Mouse (Mus musculus): ENCODE measurements around the gene Flywch1. TPM values are rescaled to one million over a fixed set of nuclear protein-coding genes. Genes with fewer than 3 reads are reported as not detected.
A peak's percentile ranks its signal among the peaks of the same experiment; 100 is the strongest.

Gene Flywch1
- polyA plus RNA-seq (2015; fragmentation: Nextera tagmentation; extraction: Ambion mirVana): 165 and 176 TPM in 2 replicates

DNA sequence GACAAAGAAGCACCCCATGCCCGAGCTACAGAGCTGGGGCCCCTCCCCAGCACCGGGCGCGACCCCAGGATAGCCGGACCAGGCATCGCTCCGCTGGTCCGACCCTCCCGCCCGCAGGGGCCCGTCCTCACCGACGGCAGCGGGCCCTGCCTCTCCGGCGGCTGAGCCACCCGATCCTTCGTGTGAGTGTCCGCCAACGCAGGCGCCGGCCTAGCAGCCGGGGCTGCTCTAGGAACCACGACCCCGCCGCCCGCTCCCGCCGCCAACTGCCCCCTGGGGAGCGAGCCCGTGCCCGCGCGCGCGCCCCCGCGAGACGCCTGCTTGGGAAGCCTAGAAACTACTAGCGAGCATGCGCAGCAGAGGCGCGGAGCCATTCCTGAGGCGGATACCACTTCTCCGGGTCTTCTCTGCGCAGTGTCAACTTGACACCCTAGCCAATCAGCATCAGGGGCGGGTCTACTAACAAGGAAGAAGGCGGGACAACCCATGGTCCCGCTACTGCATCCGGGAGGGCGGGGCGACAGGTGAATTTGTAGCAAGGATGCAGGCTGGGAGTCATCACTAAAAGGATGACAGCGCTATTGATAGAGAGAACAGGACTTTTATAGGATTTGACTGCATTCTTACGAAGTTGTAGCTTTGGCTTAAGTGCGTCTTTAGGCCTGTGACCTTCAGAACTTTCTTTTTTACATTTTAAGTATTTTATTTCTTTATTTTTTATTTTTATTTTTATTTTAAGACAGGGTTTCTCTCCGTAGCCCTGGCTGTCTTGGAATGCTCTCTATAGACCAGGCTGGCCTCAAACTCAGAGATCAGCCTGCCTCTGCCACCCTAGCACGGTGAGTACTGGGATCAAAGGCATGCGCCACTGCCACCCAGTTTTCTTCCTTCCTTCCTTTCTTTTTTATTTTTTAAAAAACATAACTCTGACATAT, at the start of gene Flywch1:
Gene Flywch1, minus strand, starts transcription at position 319 of the 935 bp plus-strand sequence.
- H3K4me1 ChIP-seq: peaks cover 27% of the 10 kb centered on the region
- WGBS: 4% methylated on average over 42 of the region's 58 CpGs

GRCm38 (mm10) chr17:23820731-23821130, 49.3 kb upstream of the Flywch1 start:
- ATAC-seq: no peak
- no peak overlapping the region for H3K4me2 ChIP-seq
- H3K4me1 ChIP-seq: no peaks in the 10 kb centered on the region
- H3K27ac ChIP-seq: no peak overlapping the region
- H3K9ac ChIP-seq: no peak overlapping the region
- H3K36me3 ChIP-seq (ENCODE audit: poor library complexity, severe bottlenecking): peaks cover 100% of the 10 kb centered on the region
- no peak overlapping the region for H3K4me3 ChIP-seq
- WGBS: 97% methylated on average over 5 of the region's 5 CpGs
- H3K9me3 ChIP-seq (replicated peaks): peaks cover 20% of the 10 kb centered on the region
- no peaks in the 10 kb centered on the region for H3K27me3 ChIP-seq

More for the DNA sequence above, at the start of gene Flywch1:
- peaks cover 12% of the 10 kb centered on the region for H3K36me3 ChIP-seq (ENCODE audit: poor library complexity, severe bottlenecking)
- no peaks in the 10 kb centered on the region for H3K9me3 ChIP-seq (replicated peaks)
- peak within 1 kb of the TSS; percentile 71 for H3K4me2 ChIP-seq
- ATAC-seq: peak; percentile 99
- H3K9ac ChIP-seq: peak within 1 kb of the TSS; percentile 98
- H3K4me3 ChIP-seq: peak within 1 kb of the TSS; percentile 93
- peak within 1 kb of the TSS; percentile 86 for H3K27ac ChIP-seq
- no peaks in the 10 kb centered on the region for H3K27me3 ChIP-seq

GRCm38 (mm10) chr17:23819235-23819634, 47.8 kb upstream of the Flywch1 start:
- no peak overlapping the region for H3K27ac ChIP-seq
- no peaks in the 10 kb centered on the region for H3K4me1 ChIP-seq
- H3K9ac ChIP-seq: no peak overlapping the region
- H3K9me3 ChIP-seq (replicated peaks): peaks cover 22% of the 10 kb centered on the region
- WGBS: 98% methylated on average over 25 of the region's 25 CpGs
- H3K27me3 ChIP-seq: no peaks in the 10 kb centered on the region
- H3K4me3 ChIP-seq: no peak overlapping the region
- H3K4me2 ChIP-seq: no peak overlapping the region
- ATAC-seq: no peak
- peaks cover 100% of the 10 kb centered on the region for H3K36me3 ChIP-seq (ENCODE audit: poor library complexity, severe bottlenecking)

DNA sequence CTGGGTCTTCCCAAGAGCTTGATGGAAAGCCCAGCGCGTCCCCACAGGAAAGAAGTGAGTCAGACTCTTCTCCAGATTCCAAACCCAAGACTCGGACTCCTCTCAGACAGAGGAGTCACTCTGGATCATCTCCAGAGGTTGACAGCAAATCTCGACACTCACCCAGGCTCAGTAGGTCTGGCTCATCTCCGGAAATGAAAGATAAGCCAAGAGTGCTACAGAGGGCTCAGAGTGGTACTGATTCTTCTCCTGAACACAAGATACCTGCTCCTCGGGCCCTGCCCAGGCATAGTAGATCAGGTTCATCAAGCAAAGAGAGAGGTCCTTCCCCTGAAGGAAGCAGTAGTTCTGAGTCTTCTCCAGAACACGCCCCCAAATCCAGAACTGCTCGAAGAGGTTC, 47.2 kb upstream of the Flywch1 start:
- ATAC-seq: no peak
- H3K4me3 ChIP-seq: no peak overlapping the region
- no peaks in the 10 kb centered on the region for H3K4me1 ChIP-seq
- H3K27ac ChIP-seq: no peak overlapping the region
- H3K36me3 ChIP-seq (ENCODE audit: poor library complexity, severe bottlenecking): peaks cover 100% of the 10 kb centered on the region
- no peaks in the 10 kb centered on the region for H3K27me3 ChIP-seq
- 97% methylated on average over 8 of the region's 8 CpGs for WGBS
- peaks cover 22% of the 10 kb centered on the region for H3K9me3 ChIP-seq (replicated peaks)
- no peak overlapping the region for H3K4me2 ChIP-seq
- no peak overlapping the region for H3K9ac ChIP-seq

DNA sequence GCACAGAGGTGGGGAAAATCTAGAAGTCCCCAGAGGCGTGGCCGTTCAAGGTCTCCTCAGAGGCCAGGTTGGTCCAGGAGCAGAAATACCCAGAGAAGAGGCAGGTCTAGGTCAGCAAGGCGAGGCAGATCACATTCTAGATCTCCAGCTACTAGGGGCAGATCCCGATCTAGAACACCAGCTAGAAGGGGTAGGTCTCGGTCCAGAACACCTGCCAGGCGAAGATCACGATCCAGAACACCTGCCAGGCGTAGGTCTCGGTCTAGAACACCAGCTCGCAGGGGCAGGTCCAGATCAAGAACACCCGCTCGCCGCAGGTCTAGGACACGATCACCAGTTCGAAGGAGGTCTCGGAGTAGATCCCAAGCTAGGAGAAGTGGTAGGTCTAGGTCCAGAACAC, 44.2 kb upstream of the Flywch1 start:
- no peak overlapping the region for H3K9ac ChIP-seq
- WGBS: 98% methylated on average over 16 of the region's 16 CpGs
- no peak for ATAC-seq
- H3K4me1 ChIP-seq: no peaks in the 10 kb centered on the region
- no peak overlapping the region for H3K4me2 ChIP-seq
- H3K4me3 ChIP-seq: no peak overlapping the region
- no peak overlapping the region for H3K27ac ChIP-seq
- H3K36me3 ChIP-seq (ENCODE audit: poor library complexity, severe bottlenecking): peaks cover 96% of the 10 kb centered on the region
- no peaks in the 10 kb centered on the region for H3K27me3 ChIP-seq
- peaks cover 22% of the 10 kb centered on the region for H3K9me3 ChIP-seq (replicated peaks)

- WGBS: 88% methylated on average over 3 of the region's 3 CpGs
- Histone ChIP-seq H3K9me3 (replicated peaks) (no peaks in the 10 kb centered on the region), H3K36me3 (ENCODE audit: poor library complexity, severe bottlenecking) (peaks cover 61% of the 10 kb centered on the region), H3K27ac (no peak overlapping the region), H3K9ac (no peak overlapping the region), H3K4me3 (no peak overlapping the region), H3K4me2 (no peak overlapping the region), H3K27me3 (no peaks in the 10 kb centered on the region), H3K4me1 (peaks cover 32% of the 10 kb centered on the region)
- no peak for ATAC-seq
Measured at GRCm38 (mm10) chr17:23807918-23808317, 36.5 kb upstream of the Flywch1 start.

- peak overlapping the region; percentile 3; the same call in 1 of the 2 replicates for H3K4me3 ChIP-seq
- H3K9me3 ChIP-seq (replicated peaks): no peaks in the 10 kb centered on the region
- WGBS: 83% methylated on average over 25 of the region's 25 CpGs
- no peak overlapping the region for H3K27ac ChIP-seq
- H3K27me3 ChIP-seq: no peaks in the 10 kb centered on the region
- H3K4me1 ChIP-seq: peaks cover 37% of the 10 kb centered on the region
- no peak overlapping the region; the same call in 1 of the 2 replicates for H3K9ac ChIP-seq
- H3K36me3 ChIP-seq (ENCODE audit: poor library complexity, severe bottlenecking): peaks cover 50% of the 10 kb centered on the region
- ATAC-seq: no peak
- H3K4me2 ChIP-seq: peak overlapping the region; percentile 21
Measured at GRCm38 (mm10) chr17:23806867-23807266, 35.5 kb upstream of the Flywch1 start.

DNA sequence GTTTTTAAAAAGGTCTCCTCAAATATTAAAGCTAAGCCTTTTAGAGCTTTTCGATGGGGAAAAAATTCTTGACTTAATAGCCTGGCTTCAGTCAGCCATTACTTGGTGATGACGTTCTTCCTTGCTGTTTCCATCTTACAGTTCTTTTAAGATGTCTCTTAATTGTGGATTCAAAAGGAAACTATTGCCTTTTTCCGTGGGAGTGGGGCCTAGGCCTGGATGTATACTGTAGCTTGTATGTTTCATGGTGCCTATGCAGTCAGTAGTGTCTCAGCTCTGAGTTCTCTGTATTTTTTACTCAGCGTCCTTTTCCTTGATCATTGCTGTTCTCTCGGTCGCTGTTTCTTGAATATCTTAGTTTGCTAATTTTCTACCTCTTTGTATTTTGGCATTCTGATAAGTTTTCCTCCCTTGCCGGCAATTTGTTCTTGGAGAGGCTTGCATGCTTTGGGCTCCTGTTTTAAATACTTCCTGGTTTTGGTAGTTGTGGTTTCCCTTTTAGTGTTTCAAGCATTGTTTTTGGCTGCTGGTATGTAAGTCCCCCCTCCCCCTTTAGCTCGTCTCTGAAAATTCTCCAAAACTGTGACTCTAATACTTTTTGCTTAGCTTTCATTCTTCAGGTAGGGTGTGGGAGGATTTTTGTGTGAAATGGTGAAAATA, 33.2 kb upstream of the Flywch1 start:
- peaks cover 37% of the 10 kb centered on the region for H3K4me1 ChIP-seq
- no peak overlapping the region for H3K27ac ChIP-seq
- 5% methylated on average over 8 of the region's 8 CpGs for WGBS
- no peak for ATAC-seq
- peak overlapping the region; percentile 100 for H3K4me3 ChIP-seq
- peak overlapping the region; percentile 97 for H3K9ac ChIP-seq
- no peaks in the 10 kb centered on the region for H3K9me3 ChIP-seq (replicated peaks)
- peak overlapping the region; percentile 94 for H3K4me2 ChIP-seq
- H3K36me3 ChIP-seq (ENCODE audit: poor library complexity, severe bottlenecking): peaks cover 28% of the 10 kb centered on the region
- H3K27me3 ChIP-seq: no peaks in the 10 kb centered on the region

DNA sequence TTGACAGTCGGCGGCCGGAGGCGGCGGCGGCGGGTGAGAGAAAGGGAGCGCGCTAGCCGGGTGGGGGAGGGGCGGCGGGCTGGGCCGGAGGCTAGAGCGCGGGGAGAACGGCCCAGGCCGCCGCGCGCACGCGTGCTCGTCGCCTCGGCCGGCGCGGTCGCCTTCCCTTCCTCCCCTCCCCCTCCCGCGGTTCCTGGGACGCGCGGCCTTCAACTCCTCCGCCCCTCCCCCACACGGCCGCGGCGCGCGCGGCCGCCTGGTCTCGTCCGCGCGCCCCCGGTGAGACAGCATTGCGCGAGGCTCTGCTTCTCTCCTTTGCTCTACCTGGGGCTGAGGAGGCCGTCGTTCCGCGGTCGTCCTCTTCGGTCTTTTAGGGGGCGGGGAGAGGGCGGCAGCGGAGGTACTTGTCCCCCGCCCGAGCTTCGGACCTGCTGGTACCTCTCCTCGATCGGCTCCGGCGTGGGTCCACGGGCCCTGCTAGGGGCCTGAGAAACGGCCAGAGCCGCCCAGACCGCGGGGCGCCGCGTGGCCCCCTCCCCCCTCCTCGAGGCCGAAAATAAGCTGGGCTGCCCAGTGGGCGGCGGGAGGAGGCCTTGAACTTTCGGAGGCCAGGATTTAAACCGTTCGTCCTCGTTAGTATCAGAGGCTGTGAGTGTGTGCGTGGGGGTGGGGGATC, 32.1 kb upstream of the Flywch1 start:
- H3K4me3 ChIP-seq: peak overlapping the region; percentile 100
- no peaks in the 10 kb centered on the region for H3K27me3 ChIP-seq
- no peaks in the 10 kb centered on the region for H3K9me3 ChIP-seq (replicated peaks)
- H3K27ac ChIP-seq: peak overlapping the region; percentile 97
- peak; percentile 56 for ATAC-seq
- H3K36me3 ChIP-seq (ENCODE audit: poor library complexity, severe bottlenecking): peaks cover 17% of the 10 kb centered on the region
- H3K9ac ChIP-seq: peak overlapping the region; percentile 97
- peak overlapping the region; percentile 94 for H3K4me2 ChIP-seq
- peaks cover 37% of the 10 kb centered on the region for H3K4me1 ChIP-seq
- under 1% methylated on average over 47 of the region's 83 CpGs for WGBS

DNA sequence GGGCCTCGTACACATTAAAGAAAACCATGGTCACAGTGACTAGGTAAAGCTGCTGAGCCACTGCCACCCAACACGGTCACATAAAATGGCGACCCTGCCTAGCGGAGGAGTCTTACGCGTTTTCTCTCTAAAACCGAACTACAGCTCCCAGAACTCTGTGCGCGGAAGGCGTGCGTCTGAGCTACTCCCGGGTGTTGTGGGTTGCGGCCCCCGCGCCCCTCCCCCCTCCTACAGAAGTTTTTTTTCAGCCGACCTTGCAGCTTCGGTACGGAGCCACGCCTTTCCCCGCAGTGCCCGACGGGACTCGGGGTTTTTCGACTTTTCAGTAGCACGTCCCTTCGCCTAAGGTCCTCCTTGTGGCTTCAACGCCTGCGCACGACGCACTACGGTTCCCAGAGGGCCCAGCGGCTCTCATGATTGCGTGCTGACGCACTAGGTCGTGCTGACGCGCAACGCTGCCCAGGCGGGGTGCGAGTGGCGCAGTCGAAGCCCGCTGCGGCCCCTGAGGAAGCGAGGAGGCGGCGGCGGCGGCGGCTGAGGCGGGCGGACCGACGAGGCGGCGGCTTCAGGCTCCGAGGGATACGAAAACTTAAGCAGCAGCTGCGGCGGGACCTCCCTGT, 31.5 kb upstream of the Flywch1 start:
- ATAC-seq: peak; percentile 99
- Histone ChIP-seq H3K9me3 (replicated peaks) (no peaks in the 10 kb centered on the region), H3K27ac (peak overlapping the region; percentile 97), H3K27me3 (no peaks in the 10 kb centered on the region), H3K36me3 (ENCODE audit: poor library complexity, severe bottlenecking) (peaks cover 11% of the 10 kb centered on the region), H3K9ac (peak overlapping the region; percentile 97), H3K4me3 (peak overlapping the region; percentile 100), H3K4me1 (peaks cover 37% of the 10 kb centered on the region), H3K4me2 (peak overlapping the region; percentile 94)
- WGBS: under 1% methylated on average over 49 of the region's 60 CpGs

DNA sequence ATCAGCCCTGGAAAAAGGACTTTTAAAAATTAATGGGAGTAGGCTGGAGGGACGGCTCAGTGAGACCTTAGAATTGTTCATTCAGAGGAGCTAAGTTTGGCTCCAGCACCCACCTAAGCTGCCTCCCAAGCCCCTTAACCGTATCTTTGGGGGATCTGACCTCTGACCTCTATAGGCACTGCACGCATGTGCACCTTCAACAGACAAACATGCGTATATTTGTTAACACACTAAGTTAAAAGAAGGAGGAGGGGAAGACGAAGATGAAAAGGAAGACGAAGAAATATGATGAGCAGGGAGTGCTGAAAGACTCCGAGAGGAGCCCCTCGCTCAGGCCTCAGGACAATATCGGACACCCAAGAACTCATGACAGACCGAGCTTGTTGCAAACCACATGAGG, 30.2 kb upstream of the Flywch1 start:
- ATAC-seq: no peak
- H3K27ac ChIP-seq: no peak overlapping the region
- H3K36me3 ChIP-seq (ENCODE audit: poor library complexity, severe bottlenecking): no peaks in the 10 kb centered on the region
- peaks cover 29% of the 10 kb centered on the region for H3K4me1 ChIP-seq
- no peaks in the 10 kb centered on the region for H3K9me3 ChIP-seq (replicated peaks)
- no peak overlapping the region for H3K9ac ChIP-seq
- WGBS: 95% methylated on average over 10 of the region's 10 CpGs
- H3K27me3 ChIP-seq: no peaks in the 10 kb centered on the region
- H3K4me3 ChIP-seq: no peak overlapping the region
- no peak overlapping the region for H3K4me2 ChIP-seq

All from forebrain, embryonic 13.5 days (tissue).